Mouse (Mus musculus): ENCODE measurements around the gene Ap5s1. TPM values are rescaled to one million over a fixed set of nuclear protein-coding genes. Genes with fewer than 3 reads are reported as not detected.
"Not testable (repeated sequence)": the region's sequence is repeated elsewhere in the genome, so short reads cannot be mapped to it uniquely, and the experiment has no call there.

Ap5s1 gene
- polyA plus RNA-seq, 1 experiment, result 44.7 TPM

- DNase-seq (ENCODE audit: low spot score), result no peak
Measured at GRCm38 (mm10) chr2:131221853-131222515, 15.1 kb downstream of the Ap5s1 start.

GRCm38 (mm10) chr2:131222562-131222961, 15.7 kb downstream of the Ap5s1 start:
- no peak for DNase-seq (ENCODE audit: low spot score)

- no peak for DNase-seq (ENCODE audit: low spot score)
Measured at GRCm38 (mm10) chr2:131223569-131223968, 16.7 kb downstream of the Ap5s1 start.

GRCm38 (mm10) chr2:131225178-131225577, 18.3 kb downstream of the Ap5s1 start:
- DNase-seq (ENCODE audit: low spot score), result no peak

DNA sequence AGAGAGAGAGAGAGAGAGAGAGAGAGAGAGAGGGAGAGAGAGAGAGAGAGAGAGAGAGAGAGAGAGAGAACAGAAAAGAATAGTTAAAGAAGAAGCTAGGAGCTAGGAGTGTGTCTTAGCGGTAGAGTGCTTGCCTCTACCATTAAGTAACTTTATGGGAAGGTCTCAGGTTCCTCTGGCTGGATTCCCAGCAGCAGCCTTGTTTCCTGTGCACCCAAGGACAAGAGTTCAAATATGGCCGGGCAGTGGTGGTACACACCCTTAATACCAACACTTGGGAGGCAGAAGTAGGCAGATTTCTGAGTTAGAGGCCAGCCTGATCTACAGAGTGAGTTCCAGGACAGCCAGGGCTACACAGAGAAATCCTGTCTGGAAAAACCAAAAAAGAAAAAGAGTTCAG, 19.8 kb downstream of the Ap5s1 start:
- DNase-seq (ENCODE audit: low spot score), result not testable (repeated sequence)

- no peak for DNase-seq (ENCODE audit: low spot score)
Measured at GRCm38 (mm10) chr2:131227243-131227642, 20.4 kb downstream of the Ap5s1 start.

GRCm38 (mm10) chr2:131232558-131232957, 25.7 kb downstream of the Ap5s1 start:
- DNase-seq (ENCODE audit: low spot score), result no peak

DNA sequence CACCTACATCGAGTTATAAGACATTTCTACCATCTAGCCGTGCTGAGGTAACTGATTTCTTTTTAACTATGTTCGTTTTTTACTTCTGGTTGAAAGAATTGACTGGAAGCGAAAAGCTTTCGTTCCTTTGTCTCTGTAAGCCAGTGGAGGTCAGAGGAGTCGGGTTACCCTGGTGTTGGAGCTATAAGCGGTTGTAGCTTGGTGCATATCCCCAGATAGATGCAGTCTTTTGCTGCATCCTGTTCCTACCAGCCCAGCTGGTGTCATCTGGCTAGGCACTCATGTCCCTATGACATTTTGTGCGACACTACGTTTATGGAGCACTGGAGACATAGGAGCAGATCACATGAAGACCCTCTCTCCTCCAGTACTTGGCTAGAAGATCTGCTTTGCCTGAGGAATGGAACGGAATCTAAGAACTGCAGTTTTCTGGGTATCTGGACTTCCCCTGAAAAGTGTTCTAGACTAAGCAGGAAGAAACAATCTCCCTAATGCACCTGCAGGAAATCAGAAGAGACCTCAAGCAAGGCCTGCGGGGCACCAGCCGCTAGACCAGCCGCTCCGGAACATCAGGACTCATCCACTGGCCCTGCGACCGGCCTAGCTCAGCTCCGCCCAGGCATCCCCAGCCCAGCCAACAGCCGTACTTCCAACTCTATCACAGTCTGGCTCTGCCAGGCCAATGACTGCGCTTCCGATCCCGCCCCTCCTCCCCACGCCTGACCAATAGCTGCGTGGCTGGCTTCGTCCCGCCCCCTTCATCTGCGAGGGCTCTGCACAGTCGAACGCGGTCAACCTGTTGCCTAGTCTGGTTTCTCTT, 26.6 kb downstream of the Ap5s1 start, which contains the start of gene Mavs:
Gene Mavs (plus strand): TSS at position 757 of the 820 bp plus-strand sequence.
- DNase-seq (ENCODE audit: low spot score), result peak; percentile 84

GRCm38 (mm10) chr2:131234127-131234650, 27.3 kb downstream of the Ap5s1 start:
- DNase-seq (ENCODE audit: low spot score), result no peak

- no peak for DNase-seq (ENCODE audit: low spot score)
Measured at GRCm38 (mm10) chr2:131234970-131235635, 28.2 kb downstream of the Ap5s1 start.

GRCm38 (mm10) chr2:131242180-131242579, 35.3 kb downstream of the Ap5s1 start:
- DNase-seq (ENCODE audit: low spot score), result no peak

- DNase-seq (ENCODE audit: low spot score), result no peak
Measured at GRCm38 (mm10) chr2:131242929-131243328, 36.1 kb downstream of the Ap5s1 start.

DNA sequence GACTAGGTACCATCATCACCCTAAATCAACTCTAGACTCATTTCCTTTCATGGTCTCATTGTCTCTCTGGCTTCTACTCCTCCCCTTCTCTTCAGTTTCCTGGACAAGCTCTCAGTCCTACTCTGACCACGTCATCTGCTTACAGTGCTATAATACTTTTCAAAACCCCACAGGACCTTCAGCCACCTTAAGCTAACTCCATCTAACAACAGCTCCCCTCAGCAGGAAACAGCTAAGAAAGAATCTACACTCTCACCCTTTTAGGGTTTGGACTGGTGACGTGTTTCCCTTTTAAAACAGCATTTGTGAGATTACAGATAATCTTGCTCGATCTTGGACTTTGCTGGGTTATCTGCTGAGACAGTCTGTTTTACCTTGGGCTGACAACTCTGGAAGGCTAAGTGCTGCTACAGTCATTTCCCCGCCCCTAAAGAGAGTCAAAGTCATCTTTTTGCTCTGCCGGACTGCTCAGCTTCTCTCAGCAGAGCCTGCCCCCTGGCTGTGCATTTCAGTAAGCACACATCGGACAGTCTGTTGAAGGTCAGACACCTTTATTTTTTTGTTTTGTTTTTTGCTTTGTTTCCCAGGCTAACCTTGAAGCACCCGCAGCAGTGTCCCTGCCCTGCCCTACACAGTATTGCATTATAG, 46.9 kb downstream of the Ap5s1 start:
- no peak for DNase-seq (ENCODE audit: low spot score)

GRCm38 (mm10) chr2:131254329-131254713, 47.4 kb downstream of the Ap5s1 start:
- DNase-seq (ENCODE audit: low spot score), result no peak

- DNase-seq (ENCODE audit: low spot score), result no peak
Measured at GRCm38 (mm10) chr2:131255738-131256137, 48.9 kb downstream of the Ap5s1 start.

GRCm38 (mm10) chr2:131258693-131259092, 51.8 kb downstream of the Ap5s1 start:
- DNase-seq (ENCODE audit: low spot score), result no peak

- DNase-seq (ENCODE audit: low spot score), result no peak
Measured at GRCm38 (mm10) chr2:131260544-131261307, 53.8 kb downstream of the Ap5s1 start.

GRCm38 (mm10) chr2:131261481-131262212, 54.8 kb downstream of the Ap5s1 start:
- DNase-seq (ENCODE audit: low spot score), result no peak

GRCm38 (mm10) chr2:131262213-131262672, 55.4 kb downstream of the Ap5s1 start, which contains the start of gene Pank2:
Gene Pank2 (plus strand): TSS chr2:131262495.
- DNase-seq (ENCODE audit: low spot score), result peak; percentile 97
